Mouse (Mus musculus) gastrocnemius, postnatal 25 days (tissue): ENCODE measurements at regions not wholly inside any gene's neighbourhood (a gene's known extent, or its start where the extent isn't known, plus 50 kb on each side); places are given as distances from the start of the nearest gene placed in this dataset.

ENCODE experiments used
- DNase-seq: peaks from one replicate; pipeline ENCODE4 v3.0.0; 2022

GRCm38 (mm10) chr10:117434293-117434842, 54.6 kb upstream of the Cpsf6 start:
- no peak for DNase-seq

- no peak for DNase-seq
These were observed 53.9 kb upstream of the Cpsf6 start for GRCm38 (mm10) chr10:117433547-117434292.

- no peak for DNase-seq
These were observed 53.2 kb upstream of the Cpsf6 start for GRCm38 (mm10) chr10:117432871-117433546.

- DNase-seq = peak; percentile 28
These were observed 52.6 kb upstream of the Cpsf6 start for GRCm38 (mm10) chr10:117432415-117432814.

GRCm38 (mm10) chr10:117431850-117432249, 52.0 kb upstream of the Cpsf6 start:
- no peak for DNase-seq

- no peak for DNase-seq
These were observed 51.3 kb upstream of the Cpsf6 start for GRCm38 (mm10) chr10:117431086-117431619.

- DNase-seq = no peak
These were observed 50.5 kb upstream of the Cpsf6 start for GRCm38 (mm10) chr10:117430224-117430884.

- DNase-seq = no peak
These were observed 49.8 kb upstream of the Cpsf6 start for GRCm38 (mm10) chr10:117429459-117430183.
